18 mouse cellular contexts compared by ENCODE assay signal in the genomic region with DNA sequence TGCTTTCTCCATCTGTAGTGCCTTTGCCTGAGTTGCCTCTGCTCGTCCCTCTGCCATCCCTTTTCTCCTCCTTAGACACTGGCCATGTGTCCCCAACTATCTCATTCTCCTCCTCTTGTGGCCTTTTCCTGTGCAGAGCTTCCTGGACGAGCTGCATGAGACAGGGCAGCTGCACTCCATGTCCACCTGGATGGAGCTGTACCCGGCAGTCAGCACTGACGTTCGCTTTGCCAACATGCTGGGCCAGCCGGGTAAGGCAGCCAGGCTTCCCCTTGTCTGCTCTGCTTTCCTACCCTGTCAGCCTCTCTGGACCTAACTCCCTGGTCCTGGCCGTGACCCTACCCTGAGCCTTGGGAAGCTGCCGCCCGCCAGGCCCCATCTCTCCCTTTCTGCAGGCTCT. TPM values are rescaled to one million over a fixed set of nuclear protein-coding genes. Genes with fewer than 3 reads are reported as not detected.
"Had no signal": no experiment of that assay in that cellular context is flagged by ENCODE, and none has a peak within 500 bp of the region (broad histone marks: within the 10 kb centered on the region; RNA-seq: fewer than 3 reads in every experiment).

No protein-coding gene starts in this region.

- H3K4me1 ChIP-seq: neural tube, embryonic 13.5 days; neural tube, embryonic 15.5 days; stomach, embryonic 15.5 days had no signal

- H3K9ac ChIP-seq: neural tube, embryonic 13.5 days; neural tube, embryonic 15.5 days; stomach, embryonic 15.5 days had no signal

- H3K9me3 ChIP-seq: neural tube, embryonic 13.5 days; neural tube, embryonic 15.5 days; stomach, embryonic 15.5 days had no signal

- H3K4me3 ChIP-seq: neural tube, embryonic 13.5 days; neural tube, embryonic 15.5 days; stomach, embryonic 15.5 days had no signal

- DNase-seq: retina, postnatal 1 day; right cerebral cortex, adult 18-20 months; right cerebral cortex, postnatal 14 days; right cerebral cortex, postnatal 25 days; right cerebral cortex, postnatal 4 days; spleen, adult 18-20 months; thymus, adult 18-20 months; thymus, adult 2 months; thymus, postnatal 14 days; thymus, postnatal 25 days; thymus, postnatal 36 days; thymus, postnatal 4 days had no signal

- H3K4me2 ChIP-seq: neural tube, embryonic 13.5 days; neural tube, embryonic 15.5 days; stomach, embryonic 15.5 days had no signal

- H3K27ac ChIP-seq: neural tube, embryonic 13.5 days; neural tube, embryonic 15.5 days; stomach, embryonic 15.5 days; stomach, postnatal 0 days had no signal

- H3K27me3 ChIP-seq: neural tube, embryonic 13.5 days; neural tube, embryonic 15.5 days; stomach, embryonic 15.5 days had no signal

RNA-seq across cellular contexts. Expression of gene Fam186b, which starts 13.9 kb away (rescaled TPM):
- polyA plus RNA-seq: small intestine, adult 2 months; stomach, embryonic 14.5 days; stomach, postnatal 0 days had no signal
